Mouse (Mus musculus) heart, postnatal 0 days (tissue): Measurements from ENCODE around the gene Traf3ip3.

Source experiments
- CTCF ChIP-seq: IDR thresholded peaks from 2 replicates; pipeline ENCODE4 v1.5.1; 2016; ENCODE audit warnings: antibody characterized with exemption, control low read depth, low read depth
- EP300 ChIP-seq: IDR thresholded peaks from 2 replicates; pipeline ENCODE4 v1.6.1; 2016; ENCODE audit warnings: antibody characterized with exemption, low read depth

GRCm38 (mm10) chr1:193197494-193198205 is 3.9 kb downstream of the Traf3ip3 start:
- TF ChIP-seq CTCF: no peak
- no peak for TF ChIP-seq EP300
